Mouse (Mus musculus): Measurements from ENCODE around the gene Krtap19-9b. TPM values are rescaled to one million over a fixed set of nuclear protein-coding genes. Genes with fewer than 3 reads are reported as not detected.

The Krtap19-9b gene
- not detected in 2 replicates for polyA plus RNA-seq (2012; rRNA removed)

GRCm38 (mm10) chr16:88932165-88932564, at the start of gene Krtap19-9b:
Gene Krtap19-9b (minus strand): TSS chr16:88932265.

GRCm38 (mm10) chr16:88962773-88963172, 30.7 kb upstream of the Krtap19-9b start, which contains the start of gene Krtap16-3:
Gene Krtap16-3 (minus strand): TSS chr16:88962873.

GRCm38 (mm10) chr16:88896357-88896756, 35.7 kb downstream of the Krtap19-9b start, which contains the start of gene Krtap19-5:
Gene Krtap19-5 (minus strand): TSS chr16:88896457.

GRCm38 (mm10) chr16:88884989-88885388, 47.1 kb downstream of the Krtap19-9b start, which contains the start of gene Krtap19-4:
Gene Krtap19-4 (minus strand): TSS chr16:88885089.

Other genes starting within 250 kb of the Krtap19-9b start
- not detected in 2 replicates for gene 2310061N02Rik, start 224.3 kb downstream of the Krtap19-9b start, polyA plus RNA-seq (2012; rRNA removed)
- gene Krtap13-1, start 203.4 kb downstream of the Krtap19-9b start, polyA plus RNA-seq (2012; rRNA removed): not detected in 2 replicates
- not detected in 2 replicates for gene Krtap13, start 180.6 kb downstream of the Krtap19-9b start, polyA plus RNA-seq (2012; rRNA removed)
- gene 2310034C09Rik, start 173.4 kb downstream of the Krtap19-9b start, polyA plus RNA-seq (2012; rRNA removed): not detected in 2 replicates
- not detected in 2 replicates for gene 2310057N15Rik, start 158.1 kb downstream of the Krtap19-9b start, polyA plus RNA-seq (2012; rRNA removed)
- gene Gm5965, start 154.4 kb downstream of the Krtap19-9b start, polyA plus RNA-seq (2012; rRNA removed): not detected in 2 replicates
- not detected in 2 replicates for gene Gm20741, start 120.0 kb downstream of the Krtap19-9b start, polyA plus RNA-seq (2012; rRNA removed)
- not detected in 2 replicates for gene Krtap15, start 112.0 kb downstream of the Krtap19-9b start, polyA plus RNA-seq (2012; rRNA removed)
- not detected in 2 replicates for gene Krtap14, start 106.1 kb downstream of the Krtap19-9b start, polyA plus RNA-seq (2012; rRNA removed)
- not detected in 2 replicates for gene Krtap19-1, start 62.9 kb downstream of the Krtap19-9b start, polyA plus RNA-seq (2012; rRNA removed)
- gene Krtap19-2, start 58.0 kb downstream of the Krtap19-9b start, polyA plus RNA-seq (2012; rRNA removed): not detected in 2 replicates
- not detected in 2 replicates for gene Krtap19-3, start 54.2 kb downstream of the Krtap19-9b start, polyA plus RNA-seq (2012; rRNA removed)
- gene Krtap19-4, start 47.2 kb downstream of the Krtap19-9b start, polyA plus RNA-seq (2012; rRNA removed): not detected in 2 replicates
- not detected in 2 replicates for gene Krtap19-5, start 35.8 kb downstream of the Krtap19-9b start, polyA plus RNA-seq (2012; rRNA removed)
- not detected in 2 replicates for gene Krtap16-3, start 30.6 kb upstream of the Krtap19-9b start, polyA plus RNA-seq (2012; rRNA removed)
- not detected in 2 replicates for gene Krtap22-2, start 78.5 kb upstream of the Krtap19-9b start, polyA plus RNA-seq (2012; rRNA removed)
- gene Gm10229, start 83.0 kb upstream of the Krtap19-9b start, polyA plus RNA-seq (2012; rRNA removed): not detected in 2 replicates
- not detected in 2 replicates for gene Krtap6-1, start 99.4 kb upstream of the Krtap19-9b start, polyA plus RNA-seq (2012; rRNA removed)
- gene Gm10228, start 109.2 kb upstream of the Krtap19-9b start, polyA plus RNA-seq (2012; rRNA removed): not detected in 2 replicates
- not detected in 2 replicates for gene Krtap6-5, start 115.6 kb upstream of the Krtap19-9b start, polyA plus RNA-seq (2012; rRNA removed)
- not detected in 2 replicates for gene 1110025L11Rik, start 131.7 kb upstream of the Krtap19-9b start, polyA plus RNA-seq (2012; rRNA removed)
- not detected in 2 replicates for gene Krtap6-3, start 151.8 kb upstream of the Krtap19-9b start, polyA plus RNA-seq (2012; rRNA removed)
- not detected in 2 replicates for gene Gm6358, start 208.6 kb upstream of the Krtap19-9b start, polyA plus RNA-seq (2012; rRNA removed)
- not detected in 2 replicates for gene Gm10061, start 218.8 kb upstream of the Krtap19-9b start, polyA plus RNA-seq (2012; rRNA removed)
- gene Gm9789, start 225.7 kb upstream of the Krtap19-9b start, polyA plus RNA-seq (2012; rRNA removed): not detected in 2 replicates
- gene Gm7735, start 237.2 kb upstream of the Krtap19-9b start, polyA plus RNA-seq (2012; rRNA removed): not detected in 2 replicates
- gene 1110057P08Rik, start 242.5 kb upstream of the Krtap19-9b start, polyA plus RNA-seq (2012; rRNA removed): not detected in 2 replicates